8 mouse cellular contexts compared by ENCODE assay signal in genomic region chr9:46120468-46121253, GRCm38 (mm10).
DNase-seq lines count a peak whose midpoint lies in the region; ATAC-seq and TF ChIP-seq lines count a peak whose summit lies in the region.

No protein-coding gene starts in this region.

- no peak for ATAC-seq in kidney, postnatal 0 days (replicated peaks; ENCODE audit: low FRiP score, low read depth)
- ATAC-seq in intestine, postnatal 0 days: no peak

- no peak for DNase-seq in kidney, postnatal 0 days (ENCODE audit: low spot score)
- DNase-seq in kidney, postnatal 14 days: no peak
- DNase-seq in layer of hippocampus, postnatal 36 days: no peak
- no peak for DNase-seq in B cell, adult 2 months
- no peak for DNase-seq in left cerebral cortex, postnatal 4 days

- no peak for TF ChIP-seq POLR2A in embryonic fibroblast, embryonic 13.5 days (IDR thresholded peaks at IDR 0.05; ENCODE audit: low read depth, low read length)
- TF ChIP-seq POLR2A in myocyte (IDR thresholded peaks at IDR 0.05; ENCODE audit: insufficient read length, low read depth): no peak

- no peaks in the 10 kb centered on the region for H3K36me3 ChIP-seq in kidney, postnatal 0 days (ENCODE audit: insufficient read depth, low read length)
- peaks cover 9% of the 10 kb centered on the region for H3K36me3 ChIP-seq in intestine, postnatal 0 days (ENCODE audit: control insufficient read depth, insufficient read depth)
- no peaks in the 10 kb centered on the region for H3K36me3 ChIP-seq in myocyte (ENCODE audit: control insufficient read depth, insufficient read depth)

- no peak overlapping the region for H3ac ChIP-seq in myocyte (ENCODE audit: control insufficient read depth, insufficient read length)

- H3K27me3 ChIP-seq in kidney, postnatal 0 days (ENCODE audit: insufficient read depth, low read length): no peaks in the 10 kb centered on the region
- no peaks in the 10 kb centered on the region for H3K27me3 ChIP-seq in intestine, postnatal 0 days (replicated peaks; ENCODE audit: control insufficient read depth, insufficient read depth, low read length)
- no peaks in the 10 kb centered on the region for H3K27me3 ChIP-seq in myocyte (ENCODE audit: control insufficient read depth, insufficient read depth, insufficient read length)

- no peak for TF ChIP-seq CTCF in kidney, postnatal 0 days (IDR thresholded peaks at IDR 0.05; ENCODE audit: low read depth)
- no peak for TF ChIP-seq CTCF in embryonic fibroblast, embryonic 13.5 days (IDR thresholded peaks at IDR 0.05; ENCODE audit: borderline replicate concordance, insufficient read depth, low read length)
- no peak for TF ChIP-seq CTCF in intestine, postnatal 0 days (IDR thresholded peaks at IDR 0.05; ENCODE audit: low read depth)

- intact Hi-C loops in left cerebral cortex, postnatal 4 days (cut with DNase I): no loop called here

- peaks cover 13% of the 10 kb centered on the region for H3K79me2 ChIP-seq in myocyte (ENCODE audit: control insufficient read depth, insufficient read depth)

- H3K4me1 ChIP-seq in kidney, postnatal 0 days (replicated peaks; ENCODE audit: insufficient read depth, low read length): peaks cover 5% of the 10 kb centered on the region
- H3K4me1 ChIP-seq in embryonic fibroblast, embryonic 13.5 days (ENCODE audit: control insufficient read depth, insufficient read depth, low read length): peaks cover 9% of the 10 kb centered on the region
- peaks cover 13% of the 10 kb centered on the region for H3K4me1 ChIP-seq in intestine, postnatal 0 days (replicated peaks; ENCODE audit: control insufficient read depth, insufficient read depth, low read length)

- H3K4me2 ChIP-seq in kidney, postnatal 0 days (ENCODE audit: low read length): no peak overlapping the region
- 0 out of 2 replicates have a peak overlapping the region, but pooled peaks have one; percentile 9 for H3K4me2 ChIP-seq in intestine, postnatal 0 days (replicated peaks; ENCODE audit: low read depth)
- peak overlapping the region; percentile 75 for H3K4me2 ChIP-seq in myocyte (ENCODE audit: low read depth)

- no peak overlapping the region for H3K4me3 ChIP-seq in kidney, postnatal 0 days (replicated peaks; ENCODE audit: low read depth, low read length)
- no peak overlapping the region for H3K4me3 ChIP-seq in embryonic fibroblast, embryonic 13.5 days (ENCODE audit: insufficient read depth, low read length)
- H3K4me3 ChIP-seq in intestine, postnatal 0 days (ENCODE audit: low read depth, low read length): no peak overlapping the region
- no peak overlapping the region for H3K4me3 ChIP-seq in myocyte

- 79% methylated on average over 6 of the region's 6 CpGs for WGBS in kidney, postnatal 0 days
- WGBS in intestine, postnatal 0 days: 71% methylated on average over 6 of the region's 6 CpGs

- H3K27ac ChIP-seq in kidney, postnatal 0 days: peak overlapping the region; percentile 44
- peak overlapping the region; percentile 73 for H3K27ac ChIP-seq in embryonic fibroblast, embryonic 13.5 days (ENCODE audit: insufficient read depth, low read length)
- peak overlapping the region; percentile 64 for H3K27ac ChIP-seq in intestine, postnatal 0 days (ENCODE audit: low read depth, low read length)

- no peak overlapping the region for H3K9ac ChIP-seq in kidney, postnatal 0 days (ENCODE audit: low read depth, low read length)
- no peak overlapping the region for H3K9ac ChIP-seq in intestine, postnatal 0 days (ENCODE audit: low read depth, low read length)

- no peaks in the 10 kb centered on the region for H3K9me3 ChIP-seq in kidney, postnatal 0 days (replicated peaks; ENCODE audit: low read length)
- no peaks in the 10 kb centered on the region for H3K9me3 ChIP-seq in intestine, postnatal 0 days (ENCODE audit: control insufficient read depth)

TF ChIP-seq in myocyte, 11 proteins besides CTCF, POLR2A, EP300 and RAD21:
- TF ChIP-seq MYOD1 (IDR thresholded peaks at IDR 0.05; ENCODE audit: control insufficient read depth in 1 of 3, insufficient read length in 2 of 3, low read depth in 2 of 3): no peak
- no peak for TF ChIP-seq E2F4 (IDR thresholded peaks at IDR 0.05; ENCODE audit: insufficient read depth)
- no peak for TF ChIP-seq CEBPB (IDR thresholded peaks at IDR 0.05; ENCODE audit: insufficient read depth, poor library complexity, severe bottlenecking)
- TF ChIP-seq TCF3 (IDR thresholded peaks at IDR 0.05; ENCODE audit: insufficient read length, low read depth): no peak
- TF ChIP-seq SRF (IDR thresholded peaks at IDR 0.05; ENCODE audit: control insufficient read depth, insufficient read length, low read depth): no peak
- TF ChIP-seq REST (IDR thresholded peaks at IDR 0.05; ENCODE audit: insufficient read depth, insufficient read length): no peak
- TF ChIP-seq TCF12 (IDR thresholded peaks at IDR 0.05; ENCODE audit: insufficient read depth, poor library complexity, severe bottlenecking): no peak
- TF ChIP-seq USF1 (IDR thresholded peaks at IDR 0.05; ENCODE audit: low read depth): no peak
- TF ChIP-seq MAX (IDR thresholded peaks at IDR 0.05; ENCODE audit: low read depth): no peak
- TF ChIP-seq POLR2AphosphoS2 (IDR thresholded peaks at IDR 0.05; ENCODE audit: insufficient read length, low read depth): no peak
- no peak for TF ChIP-seq MYOG (IDR thresholded peaks at IDR 0.05; ENCODE audit: control insufficient read depth in 1 of 3, insufficient read depth in 1 of 3, insufficient read length in 2 of 3, low read depth in 2 of 3)
TF ChIP-seq in myocyte: peak in this region for 0.
